13 mouse cellular contexts compared by ENCODE assay signal in the genomic region with DNA sequence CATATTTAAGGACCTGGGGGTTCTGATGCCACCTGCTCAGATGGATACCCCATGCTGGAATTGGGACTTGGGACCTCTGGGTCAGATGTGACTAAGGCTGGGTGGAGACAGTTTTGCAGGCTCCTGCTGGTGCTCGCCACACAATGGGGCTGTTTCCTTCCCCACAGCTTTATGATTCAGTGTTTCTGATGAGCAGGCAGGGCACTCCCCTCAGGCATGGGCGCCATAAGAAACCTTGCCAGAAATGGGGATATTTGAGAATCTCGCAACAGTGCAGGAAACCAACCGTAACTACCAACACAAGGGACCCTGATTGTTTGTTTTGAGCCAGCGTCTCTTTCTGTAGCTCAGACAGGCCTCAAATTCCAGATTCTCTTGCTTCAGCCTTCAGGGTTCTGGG. TPM values are rescaled to one million over a fixed set of nuclear protein-coding genes. Genes with fewer than 3 reads are reported as not detected.
DNase-seq lines count a peak whose midpoint lies in the region; TF ChIP-seq lines count a peak whose summit lies in the region.
"Had no signal": no experiment of that assay in that cellular context is flagged by ENCODE, and none has a peak within 500 bp of the region (broad histone marks: within the 10 kb centered on the region; RNA-seq: fewer than 3 reads in every experiment).

No protein-coding gene starts in this region.

- peak; percentile 36 for DNase-seq in cerebellum, adult 9-10 months
- no peak for DNase-seq in cerebellum, postnatal 25 days
- DNase-seq in lung, adult 18-20 months = peak; percentile 63 to 64
- DNase-seq in lung, postnatal 14 days = no peak
- DNase-seq in lung, adult 2 months = peak; percentile 50
- DNase-seq in right cerebral cortex, adult 18-20 months = no peak
- no peak for DNase-seq in layer of hippocampus, adult 18-20 months (ENCODE audit: low spot score in 2 of 2)
- no peak for DNase-seq in layer of hippocampus, adult 11-12 months (ENCODE audit: low spot score)
- DNase-seq: adrenal gland, postnatal 36 days; cerebellum, postnatal 36 days; kidney, postnatal 36 days had no signal

- no peak overlapping the region for H3K4me3 ChIP-seq in lung, adult 2 months (replicated peaks; ENCODE audit: extremely low read depth, low read depth, low read length)
- H3K4me3 ChIP-seq: limb, embryonic 12.5 days; megakaryocyte, embryonic 14.5 days had no signal

- TF ChIP-seq CTCF in lung, adult 2 months (IDR thresholded peaks at IDR 0.05; ENCODE audit: insufficient read depth, low read length) = no peak

- 31% methylated on average over 5 of the region's 5 CpGs for WGBS in lung, adult 2 months

- H3K4me1 ChIP-seq in lung, adult 2 months (ENCODE audit: control insufficient read depth, insufficient read depth, low read length) = peaks cover 22% of the 10 kb centered on the region

- TF ChIP-seq POLR2A in lung, adult 2 months (IDR thresholded peaks at IDR 0.05; ENCODE audit: borderline replicate concordance, extremely low read depth, low read depth, low read length) = 0 out of 2 replicates have a peak, but pooled peaks have one; percentile 7

RNA-seq across cellular contexts. Expression of gene Avpi1, which starts 2.2 kb away (rescaled TPM):
- 46.8 and 69.6 TPM in 2 replicates for polyA plus RNA-seq in lung, adult 2 months (2012; rRNA removed)
- total RNA-seq in layer of hippocampus, adult 18-20 months (2021) = 10 to 100 TPM; 18.8 to 20.6 TPM

RNA-seq across cellular contexts. Expression of gene Marveld1, which starts 16.1 kb away (rescaled TPM):
- polyA plus RNA-seq in lung, adult 2 months (2012; rRNA removed) = 215 and 250 TPM in 2 replicates
- total RNA-seq in layer of hippocampus, adult 18-20 months (2021) = 1 to 10 TPM; 5.1 to 5.8 TPM

RNA-seq across cellular contexts. Expression of gene Zfyve27, which starts 32.6 kb away (rescaled TPM):
- 39.3 and 53.9 TPM in 2 replicates for polyA plus RNA-seq in lung, adult 2 months (2012; rRNA removed)
- total RNA-seq in layer of hippocampus, adult 18-20 months (2021) = 10 to 100 TPM; 90.6 to 94.5 TPM

RNA-seq across cellular contexts. Expression of gene Pi4k2a, which starts 40.8 kb away (rescaled TPM):
- polyA plus RNA-seq in lung, adult 2 months (2012; rRNA removed) = 29.1 and 34.8 TPM in 2 replicates
- 10 to 100 TPM; 69.2 to 69.6 TPM for total RNA-seq in layer of hippocampus, adult 18-20 months (2021)

RNA-seq across cellular contexts. Expression of gene Morn4, which starts 44.9 kb away (rescaled TPM):
- polyA plus RNA-seq in lung, adult 2 months (2012; rRNA removed) = 7.1 and 9.0 TPM in 2 replicates
- 10 to 100 TPM; 71.3 TPM for total RNA-seq in layer of hippocampus, adult 18-20 months (2021)

Comparison
In these comparisons a context has a peak if more than half of its experiments do, and no peak if none do; other contexts are left out.
1. DNase-seq: peak in cerebellum, adult 9-10 months (single experiment), lung, adult 18-20 months (2 of 2) and lung, adult 2 months (single experiment); none in cerebellum, postnatal 25 days (0 of 2), lung, postnatal 14 days (single experiment), right cerebral cortex, adult 18-20 months (single experiment), layer of hippocampus, adult 18-20 months (0 of 2) and layer of hippocampus, adult 11-12 months (single experiment).